Mouse (Mus musculus): Measurements from ENCODE around the gene Il22ra2.

GRCm38 (mm10) chr10:19581844-19582582, 39.8 kb upstream of the Il22ra2 start:
- TF ChIP-seq CTCF (IDR thresholded peaks at IDR 0.05) (no peak), EP300 (IDR thresholded peaks at IDR 0.05) (no peak)
